Mouse (Mus musculus) stomach, embryonic 14.5 days (tissue): ENCODE data around the gene Tmed2. TPM values are rescaled to one million over a fixed set of nuclear protein-coding genes. Genes with fewer than 3 reads are reported as not detected.
A peak's percentile ranks its signal among the peaks of the same experiment; 100 is the strongest.
"Not testable (repeated sequence)": the region's sequence is repeated elsewhere in the genome, so short reads cannot be mapped to it uniquely, and the experiment has no call there.

Experiments used
- ATAC-seq: fragments of 200-750 bp; cut with Nextera tagmentation; 2 replicates; pipeline ENCODE4 v1.8.0; 2017; ENCODE audit warnings: low read depth, moderate TSS enrichment; ENCODE audit not compliant: insufficient number of reproducible peaks, insufficient read depth, low FRiP score
- H3K27ac ChIP-seq: fragments of 300-500 bp; sonication (generic); 2 replicates; pipeline ENCODE4 v1.5.1; 2014; ENCODE audit warnings: mild to moderate bottlenecking, low read length, moderate library complexity, mixed read lengths
- H3K27me3 ChIP-seq: fragments of 300-500 bp; sonication (generic); 2 replicates; pipeline ENCODE4 v1.6.1; 2014; ENCODE audit warnings: low read length, control low read depth, mixed read lengths; ENCODE audit not compliant: control insufficient read depth, insufficient read depth
- H3K36me3 ChIP-seq: fragments of 300-500 bp; sonication (generic); 2 replicates; pipeline ENCODE4 v1.6.1; 2014; ENCODE audit warnings: mild to moderate bottlenecking, control low read depth, low read length, moderate library complexity, mixed read lengths; ENCODE audit not compliant: control insufficient read depth, insufficient read depth
- H3K4me1 ChIP-seq: fragments of 300-500 bp; sonication (generic); 2 replicates; pipeline ENCODE4 v1.6.1; 2014; ENCODE audit warnings: low read length, control low read depth, mixed read lengths; ENCODE audit not compliant: control insufficient read depth, insufficient read depth
- H3K4me2 ChIP-seq: fragments of 300-500 bp; sonication (generic); replicated peaks from 2 replicates; pipeline ENCODE4 v1.6.1; 2014; ENCODE audit warnings: low read depth, low read length, control low read depth
- H3K4me3 ChIP-seq: fragments of 300-500 bp; sonication (generic); 2 replicates; pipeline ENCODE4 v1.5.1; 2014; ENCODE audit warnings: low read depth, low read length, control low read depth
- H3K9ac ChIP-seq: fragments of 300-500 bp; sonication (generic); replicated peaks from 2 replicates; pipeline ENCODE4 v1.6.1; 2014; ENCODE audit warnings: low read depth, mild to moderate bottlenecking, control low read depth, low read length, moderate library complexity, mixed read lengths
- H3K9me3 ChIP-seq: fragments of 300-500 bp; sonication (generic); 2 replicates; pipeline ENCODE4 v1.6.1; 2016; ENCODE audit warnings: low read depth, low read length, control low read depth; ENCODE audit not compliant: control insufficient read depth
- WGBS: fragments of 180-500 bp; shearing (Covaris S2); extraction: QIAGEN DNeasy Blood & Tissue Kit; methylation state at CpG from one replicate; pipeline ENCODE4 v1.1.7; 2014; 5-methylcytosine and 5-hydroxymethylcytosine counted together
- polyA plus RNA-seq: library from polyadenylated mRNA; unstranded; fragments of >200 nt; fragmentation: Nextera tagmentation; extraction: Ambion mirVana; gene quantifications from 2 replicates; pipeline ENCODE4 v1.2.1, GENCODE M21; 2014

Gene Tmed2
- polyA plus RNA-seq, 1 experiment from 2014 or later, result 519 TPM

DNA sequence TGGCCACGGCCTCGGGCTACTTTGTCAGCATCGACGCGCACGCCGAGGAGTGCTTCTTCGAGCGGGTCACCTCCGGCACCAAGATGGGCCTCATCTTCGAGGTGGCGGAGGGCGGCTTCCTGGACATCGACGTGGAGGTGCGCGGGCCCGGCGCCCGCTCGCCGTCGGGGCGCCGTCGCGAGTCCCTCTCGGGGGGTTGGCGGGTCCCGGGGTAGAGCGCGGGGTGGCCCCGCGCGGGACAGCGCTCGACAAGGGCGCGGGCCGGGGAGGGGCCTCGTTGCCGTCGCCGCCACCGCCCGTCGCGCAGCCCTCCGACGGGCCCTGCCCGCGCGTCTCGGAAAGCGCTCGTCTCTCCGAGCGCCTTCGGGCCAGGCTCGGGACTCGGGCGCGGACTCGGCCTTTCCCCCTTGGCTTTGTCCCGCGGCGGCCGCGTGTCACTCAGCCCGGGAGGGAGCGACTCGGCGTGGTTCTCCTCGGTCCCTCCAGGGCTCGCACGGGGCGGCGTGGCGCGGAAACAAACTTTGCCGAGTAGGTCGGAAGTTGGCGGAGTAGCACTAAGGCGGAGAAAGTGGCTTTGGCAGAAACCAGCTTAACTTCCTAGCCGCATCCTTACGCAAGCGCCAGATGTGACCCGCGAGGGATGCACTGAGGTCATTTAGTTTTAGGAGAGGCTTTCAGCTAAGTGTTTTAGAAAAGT is 558 bp downstream of the Tmed2 start:
- Histone ChIP-seq H3K4me2 (peak overlapping the region; percentile 74), H3K27ac (peak overlapping the region; percentile 84), H3K27me3 (no peaks in the 10 kb centered on the region), H3K9ac (peak overlapping the region; percentile 92), H3K36me3 (peaks cover 29% of the 10 kb centered on the region), H3K9me3 (no peaks in the 10 kb centered on the region), H3K4me3 (peak overlapping the region; percentile 95), H3K4me1 (peaks cover 12% of the 10 kb centered on the region)
- under 1% methylated on average over 79 of the region's 89 CpGs for WGBS
- peak; percentile 76 for ATAC-seq

DNA sequence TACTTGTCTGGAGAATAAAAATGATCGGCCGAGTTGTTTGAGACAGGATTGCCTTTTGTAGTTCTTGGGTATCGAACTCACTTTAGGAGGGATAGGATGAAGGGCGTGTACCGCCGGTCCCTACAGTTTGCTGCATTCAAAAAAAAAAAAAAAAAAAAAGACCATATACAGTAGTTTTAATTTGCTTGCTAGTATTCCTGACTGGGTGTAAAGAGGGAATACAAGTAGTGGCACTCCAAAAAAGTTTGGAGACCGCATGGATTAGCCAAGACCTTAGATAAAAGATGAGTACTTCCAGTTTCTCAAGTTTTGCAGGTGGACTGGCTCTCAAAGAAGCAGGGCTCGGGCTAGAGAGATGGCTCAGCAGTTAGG is 1.1 kb downstream of the Tmed2 start:
- Histone ChIP-seq H3K36me3 (peaks cover 34% of the 10 kb centered on the region), H3K4me3 (peak overlapping the region; percentile 95), H3K27ac (peak overlapping the region; percentile 84; the same call in 1 of the 2 replicates), H3K4me1 (peaks cover 11% of the 10 kb centered on the region), H3K9me3 (no peaks in the 10 kb centered on the region), H3K9ac (peak overlapping the region; percentile 92), H3K27me3 (no peaks in the 10 kb centered on the region), H3K4me2 (peak overlapping the region; percentile 74)
- 8% methylated on average over 8 of the region's 8 CpGs for WGBS
- ATAC-seq, result no peak

DNA sequence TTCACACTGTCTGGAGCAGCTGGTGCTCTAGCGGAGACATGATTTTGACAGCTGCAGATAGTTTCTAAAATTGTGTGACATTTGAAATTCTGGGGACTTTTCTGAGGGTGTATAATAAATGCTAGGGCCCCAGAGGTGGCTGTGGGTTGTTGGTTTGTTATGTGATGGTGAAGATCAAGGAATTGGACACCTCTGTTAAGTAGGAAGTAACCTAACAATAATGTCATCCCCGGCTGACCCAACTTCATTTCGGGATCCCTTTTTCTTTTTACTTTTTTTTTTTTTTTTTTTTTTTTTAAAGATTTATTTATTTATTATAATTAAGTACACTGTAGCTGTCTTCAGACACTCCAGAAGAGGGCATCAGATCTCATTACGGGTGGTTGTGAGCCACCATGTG is 10.2 kb downstream of the Tmed2 start:
- not testable (repeated sequence) for ATAC-seq, H3K4me1 ChIP-seq, H3K4me2 ChIP-seq, H3K4me3 ChIP-seq, H3K27me3 ChIP-seq, H3K9ac ChIP-seq, H3K27ac ChIP-seq, H3K9me3 ChIP-seq
- 79% methylated on average over 4 of the region's 4 CpGs for WGBS
- peaks cover 33% of the 10 kb centered on the region for H3K36me3 ChIP-seq

DNA sequence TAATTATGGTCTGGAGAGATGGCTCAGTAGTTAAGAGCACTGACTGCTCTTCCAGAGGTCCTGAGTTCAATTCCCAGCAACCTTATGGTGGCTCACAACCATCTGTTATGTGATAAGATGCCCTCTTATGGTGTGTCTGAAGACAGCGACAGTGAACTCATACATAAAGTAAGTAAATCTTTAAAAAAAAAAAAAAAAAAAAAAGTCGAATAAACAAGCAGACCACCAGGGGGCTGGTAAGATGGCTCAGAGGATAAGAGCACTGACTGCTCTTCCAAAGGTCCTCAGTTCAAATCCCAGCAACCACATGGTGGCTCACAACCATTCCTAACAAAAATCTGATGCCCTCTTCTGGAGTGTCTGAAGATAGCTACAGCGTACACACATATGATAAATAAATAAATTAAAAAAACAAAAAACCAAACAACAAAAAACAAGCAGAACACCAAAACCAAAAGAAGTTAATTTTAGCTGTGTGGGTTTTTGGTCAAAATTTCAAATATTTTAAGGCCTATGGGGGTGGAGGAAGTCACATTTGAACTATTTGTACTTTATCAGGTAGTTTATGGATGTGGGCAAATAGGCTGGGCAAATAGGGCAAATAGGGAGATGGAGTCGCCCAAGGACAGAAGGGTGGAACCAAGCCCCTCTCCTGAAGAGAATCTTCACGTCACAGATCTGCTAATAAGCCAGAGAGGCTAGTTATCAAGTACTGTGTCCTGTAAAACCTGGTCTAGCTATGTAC is 11.0 kb downstream of the Tmed2 start:
- peak overlapping the region; percentile 61; the same call in 1 of the 2 replicates for H3K9ac ChIP-seq
- ATAC-seq, H3K27ac ChIP-seq: not testable (repeated sequence)

DNA sequence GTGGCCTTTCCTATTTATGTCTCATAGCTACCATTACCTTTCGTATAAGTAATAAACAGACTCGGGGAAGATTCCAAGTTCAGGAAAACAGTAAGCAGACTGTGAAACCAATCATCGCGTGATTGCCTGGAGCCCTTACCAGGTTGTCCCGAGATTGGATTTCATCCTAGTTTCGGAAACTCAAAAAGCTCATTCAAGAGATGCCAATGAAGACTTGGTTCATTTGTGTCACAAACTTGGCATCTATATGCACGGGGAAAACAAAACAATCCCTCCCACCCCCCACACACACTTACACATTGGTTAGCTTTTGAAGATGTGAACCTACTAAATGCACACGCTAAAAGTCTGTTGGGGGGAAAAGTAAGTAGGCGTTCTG is 11.6 kb downstream of the Tmed2 start:
- ATAC-seq, result no peak
- Histone ChIP-seq H3K27me3 (no peaks in the 10 kb centered on the region), H3K4me2 (peak overlapping the region; percentile 72), H3K4me3 (peak overlapping the region; percentile 90), H3K9me3 (no peaks in the 10 kb centered on the region), H3K9ac (peak overlapping the region; percentile 61; the same call in 1 of the 2 replicates), H3K36me3 (peaks cover 33% of the 10 kb centered on the region), H3K27ac (peak overlapping the region; percentile 62; the same call in 1 of the 2 replicates), H3K4me1 (no peaks in the 10 kb centered on the region)
- whole genome bisulfite sequencing, result 11% methylated on average over 9 of the region's 9 CpGs

More for the DNA sequence above, 11.0 kb downstream of the Tmed2 start:
- H3K27me3 ChIP-seq, H3K9me3 ChIP-seq, H3K4me1 ChIP-seq: not testable (repeated sequence)
- H3K4me3 ChIP-seq, result peak overlapping the region; percentile 90
- H3K4me2 ChIP-seq, result peak overlapping the region; percentile 72
- 30% methylated on average over 5 of the region's 5 CpGs for WGBS
- peaks cover 31% of the 10 kb centered on the region for H3K36me3 ChIP-seq

DNA sequence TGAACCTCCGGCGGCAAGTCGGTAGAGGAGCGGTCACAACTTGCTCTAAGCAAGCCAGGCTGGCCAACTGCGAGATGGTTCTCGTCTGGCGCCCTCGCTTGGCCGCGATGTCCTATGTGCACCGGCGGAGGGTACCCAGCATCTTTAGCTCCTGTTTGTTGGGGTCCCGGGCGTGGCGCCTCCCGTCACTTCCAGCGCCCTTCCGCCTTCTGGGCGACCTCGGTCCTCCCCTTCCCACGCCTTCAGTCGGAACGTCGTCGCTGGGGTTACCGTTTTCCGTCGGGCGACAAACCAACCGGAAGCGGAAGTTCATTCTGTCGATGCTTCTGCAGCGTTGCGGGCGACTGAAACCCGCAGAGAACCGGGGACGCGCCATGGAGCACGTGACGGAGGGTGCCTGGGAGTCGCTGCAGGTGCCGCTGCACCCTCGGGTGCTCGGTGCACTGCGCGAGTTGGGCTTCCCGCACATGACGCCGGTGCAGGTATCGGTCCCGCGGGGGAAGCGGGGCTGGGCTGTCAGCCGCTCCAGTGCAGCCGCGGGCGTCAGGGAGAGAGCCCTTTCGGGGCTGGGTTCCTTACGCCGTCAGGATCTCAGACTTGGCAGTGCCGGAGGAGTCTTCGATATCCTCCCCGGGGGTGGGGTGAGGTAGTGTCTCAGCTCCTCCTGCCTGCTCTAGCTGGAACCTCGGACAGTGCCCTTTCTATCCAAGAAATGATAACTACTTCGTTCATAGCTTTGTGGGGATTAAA is 12.2 kb downstream of the Tmed2 start, which contains the start of gene Ddx55:
Ddx55 (plus strand) TSS at position 307 of the 750 bp plus-strand sequence.
- peak within 1 kb of the TSS; percentile 69 for H3K27ac ChIP-seq
- H3K9me3 ChIP-seq, result no peaks in the 10 kb centered on the region
- no peaks in the 10 kb centered on the region for H3K4me1 ChIP-seq
- peak within 1 kb of the TSS; percentile 72 for H3K4me2 ChIP-seq
- H3K27me3 ChIP-seq, result no peaks in the 10 kb centered on the region
- peak within 1 kb of the TSS; percentile 90 for H3K4me3 ChIP-seq
- H3K36me3 ChIP-seq, result peaks cover 34% of the 10 kb centered on the region
- H3K9ac ChIP-seq, result peak within 1 kb of the TSS; percentile 61
- under 1% methylated on average over 55 of the region's 66 CpGs for whole genome bisulfite sequencing
- peak; percentile 81 for ATAC-seq

DNA sequence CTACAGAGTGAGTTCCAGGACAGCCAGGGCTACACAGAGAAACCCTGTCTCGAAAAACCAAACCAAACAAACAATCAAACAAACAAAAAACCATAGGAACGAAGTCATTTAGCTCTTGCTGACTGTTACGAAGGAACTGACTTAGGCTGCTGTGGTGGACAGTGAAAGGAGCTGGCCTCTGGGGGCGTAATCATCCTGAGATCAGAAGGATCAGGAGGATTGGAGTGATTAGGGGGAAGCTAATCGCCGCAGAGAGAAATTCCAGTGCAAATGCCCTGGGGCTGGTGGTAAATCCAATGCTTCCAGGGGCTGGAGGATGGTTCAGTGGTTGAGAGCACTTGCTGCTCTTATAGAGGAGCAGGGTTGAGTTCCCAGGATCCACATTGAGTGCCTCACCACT is 13.1 kb downstream of the Tmed2 start:
- Histone ChIP-seq H3K4me2 (peak overlapping the region; percentile 72; the same call in 1 of the 2 replicates), H3K4me1 (no peaks in the 10 kb centered on the region), H3K9me3 (no peaks in the 10 kb centered on the region), H3K4me3 (peak overlapping the region; percentile 90; the same call in 1 of the 2 replicates), H3K36me3 (peaks cover 33% of the 10 kb centered on the region), H3K27me3 (no peaks in the 10 kb centered on the region), H3K27ac (no peak overlapping the region), H3K9ac (no peak overlapping the region)
- no peak for ATAC-seq
- 72% methylated on average over 6 of the region's 6 CpGs for WGBS

DNA sequence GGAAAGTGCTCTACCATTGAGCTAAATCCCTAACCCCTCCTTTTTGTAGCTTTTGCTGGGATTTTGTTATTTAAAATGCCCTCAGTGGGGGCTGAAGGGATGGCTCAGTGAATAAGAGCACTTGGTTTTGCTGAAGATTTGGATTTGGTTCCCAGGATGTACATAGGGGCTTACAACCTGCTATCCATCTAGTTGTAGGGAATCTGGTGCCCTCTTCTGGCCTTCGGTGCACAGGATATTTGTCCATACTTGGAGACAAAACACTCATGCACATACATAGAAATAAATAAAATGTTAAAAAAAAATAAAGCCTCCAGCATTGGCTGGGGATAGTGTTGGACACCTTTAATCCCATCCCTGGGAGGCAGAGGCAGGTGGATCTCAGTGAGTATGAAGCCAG is 14.7 kb downstream of the Tmed2 start:
- ATAC-seq, result no peak
- no peaks in the 10 kb centered on the region for H3K27me3 ChIP-seq

More for the DNA sequence above, 14.7 kb downstream of the Tmed2 start:
- no peak overlapping the region for H3K4me3 ChIP-seq
- no peak overlapping the region for H3K9ac ChIP-seq
- no peak overlapping the region for H3K4me2 ChIP-seq
- 79% methylated on average over 1 of the region's 1 CpGs for WGBS
- H3K27ac ChIP-seq, result no peak overlapping the region
- H3K36me3 ChIP-seq, result peaks cover 41% of the 10 kb centered on the region
- no peaks in the 10 kb centered on the region for H3K4me1 ChIP-seq
- H3K9me3 ChIP-seq, result no peaks in the 10 kb centered on the region
